Mouse (Mus musculus) bone marrow macrophage, adult 2 months (primary cell): ENCODE data around the gene Taf4.

Experiments
- CTCF ChIP-seq: IDR thresholded peaks from 2 replicates; pipeline ENCODE4 v1.5.1; 2012; ENCODE audit warnings: low read depth, mild to moderate bottlenecking, low read length, moderate library complexity
- POLR2A ChIP-seq: IDR thresholded peaks from 2 replicates; pipeline ENCODE4 v1.6.1; 2012; ENCODE audit warnings: mild to moderate bottlenecking, low read depth, low read length, borderline replicate concordance

- TF ChIP-seq CTCF (no peak), POLR2A (no peak)
Measured at GRCm38 (mm10) chr2:180010686-180011085, 34.2 kb upstream of the Taf4 start.
